Mouse (Mus musculus) megakaryocyte, embryonic 14.5 days (primary cell): ENCODE data around the gene Ccl9.

Experiments used
- FLI1 ChIP-seq: IDR thresholded peaks from 2 replicates; pipeline ENCODE4 v1.6.1; 2012; ENCODE audit warnings: low read length, inconsistent platforms, mixed read lengths
- GATA1 ChIP-seq: IDR thresholded peaks from 3 replicates; pipeline ENCODE4 v1.6.1; 2012; ENCODE audit warnings: mixed read lengths, low read length, inconsistent platforms, borderline replicate concordance

DNA sequence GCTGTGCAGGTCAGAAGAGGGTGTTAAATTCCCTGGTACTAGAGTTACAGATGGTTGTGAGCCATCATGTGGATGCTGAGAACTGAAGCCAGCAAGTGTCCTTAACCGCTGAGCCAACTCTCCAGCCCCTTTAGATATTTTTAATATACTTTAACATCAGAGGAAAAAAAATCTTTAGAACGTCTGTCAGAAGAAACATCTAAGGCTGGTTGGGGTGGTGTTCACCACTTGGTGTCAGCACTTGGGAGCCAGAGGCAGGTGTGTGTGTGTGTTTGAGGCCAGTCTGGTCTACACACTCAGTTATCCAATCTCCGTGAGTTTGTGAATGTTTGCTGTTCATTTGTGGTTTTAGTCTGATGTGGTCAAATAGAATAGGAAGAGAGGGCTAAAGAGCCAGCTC is 563 bp upstream of the Ccl9 start:
- TF ChIP-seq GATA1, result no peak
- no peak for TF ChIP-seq FLI1
